Mouse (Mus musculus) embryonic facial prominence, embryonic 13.5 days (tissue): ENCODE results near the gene OR5BS1P. TPM values are rescaled to one million over a fixed set of nuclear protein-coding genes. Genes with fewer than 3 reads are reported as not detected.

Source experiments
- ATAC-seq: fragments of 200-750 bp; cut with Nextera tagmentation; 2 replicates; pipeline ENCODE4 v1.8.0; 2017; ENCODE audit warnings: low read depth; ENCODE audit not compliant: insufficient number of reproducible peaks, insufficient read depth, low FRiP score, low TSS enrichment
- H3K27ac ChIP-seq: fragments of 300-500 bp; sonication (generic); 2 replicates; pipeline ENCODE4 v1.5.1; 2015; ENCODE audit warnings: moderate library complexity, mild to moderate bottlenecking, inconsistent platforms
- H3K27me3 ChIP-seq: fragments of 300-500 bp; sonication (generic); 2 replicates; pipeline ENCODE4 v1.6.1; 2015; ENCODE audit warnings: mild to moderate bottlenecking, inconsistent platforms
- H3K36me3 ChIP-seq: fragments of 300-500 bp; sonication (generic); 2 replicates; pipeline ENCODE4 v1.6.1; 2015; ENCODE audit warnings: mild to moderate bottlenecking, inconsistent platforms
- H3K4me1 ChIP-seq: fragments of 300-500 bp; sonication (generic); 2 replicates; pipeline ENCODE4 v1.6.1; 2015; ENCODE audit warnings: inconsistent platforms
- H3K4me2 ChIP-seq: fragments of 300-500 bp; sonication (generic); 2 replicates; pipeline ENCODE4 v1.6.1; 2015; ENCODE audit warnings: moderate library complexity, mild to moderate bottlenecking, inconsistent platforms
- H3K4me3 ChIP-seq: fragments of 300-500 bp; sonication (generic); 2 replicates; pipeline ENCODE4 v1.5.1; 2015; ENCODE audit warnings: mild to moderate bottlenecking, inconsistent platforms
- H3K9ac ChIP-seq: fragments of 300-500 bp; sonication (generic); 2 replicates; pipeline ENCODE4 v1.6.1; 2015; ENCODE audit warnings: mild to moderate bottlenecking, inconsistent platforms
- H3K9me3 ChIP-seq: fragments of 300-500 bp; sonication (generic); 2 replicates; pipeline ENCODE4 v1.6.1; 2016; ENCODE audit warnings: inconsistent platforms
- WGBS: fragments of 180-500 bp; shearing (Covaris S2); methylation state at CpG from one replicate; pipeline ENCODE4 v1.1.7; 2015; ENCODE audit warnings: mixed read lengths; 5-methylcytosine and 5-hydroxymethylcytosine counted together
- polyA plus RNA-seq: library from polyadenylated mRNA; unstranded; fragments of >200 nt; fragmentation: Nextera tagmentation; extraction: Ambion mirVana; gene quantifications from 2 replicates; pipeline ENCODE4 v1.2.1, GENCODE M21; 2015

Gene OR5BS1P
- polyA plus RNA-seq, 1 experiment from 2014 or later, result not detected

DNA sequence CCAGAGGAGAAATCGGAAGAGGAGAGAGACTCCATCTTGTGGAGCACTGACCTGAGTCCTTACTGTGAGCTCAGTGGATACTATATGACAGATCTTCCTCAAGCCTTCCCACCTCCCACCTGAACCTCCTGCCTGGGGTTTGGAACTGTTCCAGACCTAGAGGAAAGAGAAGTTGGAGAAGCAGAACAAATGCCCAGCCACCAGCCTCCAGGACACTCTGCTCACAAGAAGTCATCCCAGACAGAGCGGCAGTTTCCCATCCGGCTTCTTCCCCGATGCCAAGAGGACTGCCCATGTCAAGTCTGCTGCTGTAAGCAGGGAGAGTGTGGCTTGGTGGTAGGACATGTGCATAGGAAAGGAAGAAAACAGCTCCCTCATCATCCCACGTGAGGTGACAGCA is 6.6 kb downstream of the OR5BS1P start:
- Histone ChIP-seq H3K9ac (no peak overlapping the region), H3K4me2 (no peak overlapping the region), H3K36me3 (no peaks in the 10 kb centered on the region), H3K9me3 (no peaks in the 10 kb centered on the region), H3K27me3 (no peaks in the 10 kb centered on the region), H3K4me1 (no peaks in the 10 kb centered on the region), H3K4me3 (no peak overlapping the region), H3K27ac (no peak overlapping the region)
- ATAC-seq, result no peak
- 84% methylated on average over 5 of the region's 5 CpGs for WGBS

DNA sequence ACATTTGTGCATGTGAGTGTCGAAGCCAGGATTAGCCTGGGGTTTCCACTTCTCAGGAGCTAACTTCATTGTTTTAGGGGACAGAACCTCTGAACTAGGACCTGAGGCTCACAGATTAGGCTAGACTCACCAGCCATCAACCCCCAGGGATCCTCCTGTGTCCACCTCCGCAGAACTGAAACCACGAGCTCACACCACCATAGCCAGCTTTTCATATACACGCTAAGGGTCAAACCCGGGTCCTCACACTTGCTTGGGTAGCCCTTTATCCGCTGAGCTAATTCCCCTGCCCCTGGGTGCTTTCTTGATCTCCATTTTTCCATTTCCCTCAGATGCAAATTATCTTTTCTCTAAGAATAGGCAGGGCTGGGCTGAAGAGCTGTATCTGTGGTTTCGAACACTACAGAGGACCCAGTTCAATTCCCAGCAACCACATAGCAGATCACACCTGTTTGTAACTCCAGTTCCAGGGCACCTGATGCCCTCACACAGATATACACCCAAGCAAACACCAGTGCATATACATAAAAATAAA is 9.9 kb downstream of the OR5BS1P start:
- H3K36me3 ChIP-seq, result no peaks in the 10 kb centered on the region
- H3K9me3 ChIP-seq, result no peaks in the 10 kb centered on the region
- H3K4me1 ChIP-seq, result 0 out of 2 replicates have a peak, but pooled peaks cover 2% of the 10 kb centered on the region
- no peaks in the 10 kb centered on the region for H3K27me3 ChIP-seq
- ATAC-seq, result no peak
- H3K4me2 ChIP-seq, result no peak overlapping the region
- H3K4me3 ChIP-seq, result no peak overlapping the region
- H3K9ac ChIP-seq, result no peak overlapping the region
- H3K27ac ChIP-seq, result no peak overlapping the region
- WGBS, result 76% methylated on average over 7 of the region's 7 CpGs

DNA sequence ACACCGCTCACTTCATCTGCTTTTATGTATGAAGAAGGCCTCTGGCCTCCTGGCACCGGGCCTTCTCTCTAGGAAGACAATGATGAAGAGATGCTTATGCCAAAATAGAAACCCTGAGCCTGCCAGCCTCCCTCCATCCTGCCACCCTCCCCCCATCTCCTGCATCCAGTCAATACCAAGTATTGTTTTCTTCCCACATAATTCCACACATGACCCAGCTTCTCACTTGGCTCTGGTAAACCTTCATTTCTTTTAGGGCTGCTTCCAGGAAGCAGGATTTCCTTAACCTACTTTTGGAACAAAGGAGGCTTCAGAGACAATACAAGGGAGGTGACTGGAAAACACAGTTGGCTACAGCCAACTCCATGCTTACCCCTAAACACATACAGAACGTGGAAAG is 13.0 kb downstream of the OR5BS1P start, which contains the start of gene Lalba:
Lalba (minus strand) TSS at position 21 of the 400 bp plus-strand sequence.
- Histone ChIP-seq H3K4me1 (0 out of 2 replicates have a peak, but pooled peaks cover 2% of the 10 kb centered on the region), H3K27ac (no peak within 1 kb of the TSS), H3K9ac (no peak within 1 kb of the TSS), H3K9me3 (no peaks in the 10 kb centered on the region), H3K4me2 (no peak within 1 kb of the TSS), H3K4me3 (no peak within 1 kb of the TSS), H3K36me3 (no peaks in the 10 kb centered on the region), H3K27me3 (no peaks in the 10 kb centered on the region)
- WGBS, result 60% methylated on average over 3 of the region's 3 CpGs
- ATAC-seq, result no peak

DNA sequence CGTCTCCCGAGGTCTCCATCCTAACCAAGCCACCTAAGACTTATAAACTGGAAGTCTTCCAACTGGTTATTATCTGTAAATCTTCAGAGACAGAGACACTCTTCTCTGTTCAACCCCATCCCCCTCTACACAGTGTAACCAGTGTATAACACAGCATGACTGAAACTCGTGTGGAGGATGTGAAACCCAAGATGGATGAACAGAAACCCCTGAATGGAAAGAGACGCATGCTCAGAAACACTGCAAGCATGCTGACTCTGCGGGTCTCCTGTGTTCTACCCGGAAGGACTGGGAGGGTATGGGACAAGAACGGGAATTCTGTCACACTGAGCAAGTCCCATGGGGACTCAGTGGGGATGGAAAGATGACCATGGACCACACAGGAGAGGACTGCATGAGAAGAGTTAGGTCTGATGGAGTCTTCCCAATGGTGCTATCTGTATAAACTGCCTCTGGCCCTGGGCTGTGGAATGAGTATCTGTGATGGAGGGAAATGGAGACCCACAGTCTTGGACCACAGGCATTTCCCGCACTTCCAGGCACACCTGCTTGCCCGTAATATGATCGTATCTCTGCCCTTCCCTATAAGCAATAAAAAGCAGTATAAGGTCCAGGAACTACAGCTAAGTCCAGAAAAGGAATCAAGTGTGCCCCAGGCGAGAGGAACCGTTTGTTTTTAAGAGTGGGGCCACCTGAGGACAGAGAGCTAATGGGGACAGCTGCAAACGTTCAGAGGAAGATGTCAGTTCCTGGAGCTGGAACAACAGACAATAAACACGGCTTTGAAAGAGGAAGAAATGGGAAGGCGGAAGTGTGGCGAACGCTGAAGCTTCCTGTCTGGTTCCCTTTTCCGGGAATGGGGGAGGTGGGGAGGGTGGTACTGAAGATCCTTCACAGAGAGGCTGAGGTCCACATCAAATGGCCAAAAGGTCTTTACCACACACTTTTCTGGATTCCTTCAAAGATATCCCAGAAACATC is 14.5 kb downstream of the OR5BS1P start:
- H3K36me3 ChIP-seq, result no peaks in the 10 kb centered on the region
- H3K9me3 ChIP-seq, result no peaks in the 10 kb centered on the region
- H3K27ac ChIP-seq, result no peak overlapping the region
- ATAC-seq, result no peak
- 0 out of 2 replicates have a peak, but pooled peaks cover 2% of the 10 kb centered on the region for H3K4me1 ChIP-seq
- no peak overlapping the region for H3K9ac ChIP-seq
- 65% methylated on average over 18 of the region's 18 CpGs for WGBS
- no peak overlapping the region for H3K4me2 ChIP-seq
- H3K4me3 ChIP-seq, result no peak overlapping the region
- H3K27me3 ChIP-seq, result no peaks in the 10 kb centered on the region

DNA sequence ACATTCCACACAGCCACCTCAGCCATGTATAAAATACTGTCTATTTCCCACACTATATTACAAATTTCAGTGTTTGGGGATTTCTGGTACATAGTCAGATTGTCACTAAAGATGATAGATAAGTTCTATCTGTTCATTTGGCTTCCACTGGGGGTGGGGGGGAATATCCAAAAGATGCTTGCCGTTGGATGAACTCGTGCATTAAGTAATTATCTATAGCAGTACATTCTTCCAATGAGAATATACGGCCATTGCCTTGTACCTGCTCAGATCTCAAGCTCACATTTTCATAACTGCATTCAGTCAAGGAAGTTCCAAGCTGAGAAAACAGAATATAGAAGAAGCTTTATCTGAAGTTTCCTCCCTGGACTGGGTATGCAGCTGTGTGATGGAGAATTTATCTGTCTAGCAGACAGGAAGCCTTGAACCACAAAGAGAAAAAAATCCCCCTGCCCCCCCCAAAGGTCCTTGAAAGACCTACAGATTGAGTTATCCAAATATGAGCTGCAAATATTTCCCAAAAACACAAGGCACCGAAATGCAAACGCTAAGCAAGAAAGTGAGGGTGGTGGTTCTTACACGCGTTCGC is 16.8 kb downstream of the OR5BS1P start:
- WGBS, result 92% methylated on average over 8 of the region's 8 CpGs
- H3K9me3 ChIP-seq, result no peaks in the 10 kb centered on the region
- no peaks in the 10 kb centered on the region for H3K27me3 ChIP-seq
- no peaks in the 10 kb centered on the region for H3K36me3 ChIP-seq
- no peak overlapping the region for H3K4me3 ChIP-seq
- H3K4me2 ChIP-seq, result no peak overlapping the region
- 0 out of 2 replicates have a peak, but pooled peaks cover 2% of the 10 kb centered on the region for H3K4me1 ChIP-seq
- no peak overlapping the region for H3K9ac ChIP-seq
- H3K27ac ChIP-seq, result no peak overlapping the region
- no peak for ATAC-seq

DNA sequence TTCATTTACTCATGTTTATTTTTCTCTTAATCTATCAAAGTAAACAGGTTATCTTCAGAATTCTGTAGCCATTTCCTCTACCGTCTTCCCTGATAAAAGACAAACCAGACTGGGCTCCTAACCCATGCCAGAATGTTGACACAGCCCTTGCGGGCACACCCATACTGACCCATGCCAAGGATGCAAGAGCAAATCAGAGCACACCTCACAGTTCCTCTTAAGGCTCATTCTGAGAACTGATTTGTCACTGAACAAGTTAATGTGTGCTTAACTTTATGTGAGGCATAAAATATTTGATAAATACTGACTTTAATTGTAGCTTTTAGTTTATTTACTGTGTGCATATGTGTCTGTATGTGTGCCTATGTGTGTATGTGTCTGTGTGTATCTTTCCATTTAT is 21.6 kb downstream of the OR5BS1P start:
- Histone ChIP-seq H3K4me1 (no peaks in the 10 kb centered on the region), H3K4me3 (no peak overlapping the region), H3K27ac (no peak overlapping the region), H3K9ac (no peak overlapping the region), H3K9me3 (no peaks in the 10 kb centered on the region), H3K36me3 (no peaks in the 10 kb centered on the region), H3K27me3 (no peaks in the 10 kb centered on the region), H3K4me2 (no peak overlapping the region)
- WGBS, result 76% methylated on average over 2 of the region's 2 CpGs
- ATAC-seq, result no peak

DNA sequence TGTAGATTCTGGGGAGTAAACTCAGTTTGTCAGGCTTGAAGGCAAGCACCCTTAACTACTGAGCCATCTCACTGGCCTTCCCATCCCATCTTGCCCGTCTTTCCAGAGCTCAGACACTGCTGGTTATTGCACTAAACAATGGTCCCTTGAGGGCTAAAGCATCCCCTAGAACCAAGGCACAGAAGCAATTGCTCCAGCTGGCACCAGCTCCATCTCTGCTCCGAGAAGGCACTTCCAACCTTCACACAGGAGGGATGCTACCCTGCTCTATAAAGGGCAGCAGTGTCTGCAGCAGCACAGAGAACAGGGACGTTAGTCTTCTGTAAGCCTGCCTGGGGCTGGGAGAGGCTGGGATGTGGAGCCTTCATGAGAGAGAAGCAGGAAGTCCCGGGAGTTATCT is 22.4 kb downstream of the OR5BS1P start, which contains the start of gene Olfr279:
Olfr279 (plus strand) TSS at position 301 of the 400 bp plus-strand sequence.
- H3K4me2 ChIP-seq, result no peak within 1 kb of the TSS
- no peak within 1 kb of the TSS for H3K4me3 ChIP-seq
- no peak within 1 kb of the TSS for H3K9ac ChIP-seq
- no peak for ATAC-seq
- no peaks in the 10 kb centered on the region for H3K4me1 ChIP-seq
- no peaks in the 10 kb centered on the region for H3K27me3 ChIP-seq
- 32% methylated on average over 4 of the region's 4 CpGs for WGBS
- no peaks in the 10 kb centered on the region for H3K9me3 ChIP-seq
- H3K27ac ChIP-seq, result no peak within 1 kb of the TSS
- H3K36me3 ChIP-seq, result no peaks in the 10 kb centered on the region

DNA sequence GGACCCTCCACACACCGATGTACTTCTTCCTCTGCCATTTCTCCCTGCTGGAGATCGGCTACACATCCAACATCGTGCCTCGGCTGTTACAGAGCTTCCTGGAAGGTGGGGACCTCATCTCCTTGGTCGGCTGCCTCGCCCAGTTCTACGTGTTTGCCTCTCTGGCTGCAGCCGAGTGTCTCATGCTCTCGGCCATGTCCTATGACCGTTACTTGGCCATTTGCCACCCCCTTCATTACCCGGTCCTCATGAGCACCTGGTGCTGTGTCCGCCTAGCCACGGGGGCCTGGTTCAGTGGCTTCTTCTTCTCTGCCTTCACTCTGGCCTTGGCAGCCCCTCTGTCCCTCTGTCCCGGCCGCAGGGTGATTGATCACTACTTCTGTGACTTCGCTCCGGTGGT is 27.9 kb downstream of the OR5BS1P start:
- no peak overlapping the region for H3K9ac ChIP-seq
- no peaks in the 10 kb centered on the region for H3K27me3 ChIP-seq
- H3K27ac ChIP-seq, result no peak overlapping the region
- no peaks in the 10 kb centered on the region for H3K9me3 ChIP-seq
- no peak for ATAC-seq
- H3K4me1 ChIP-seq, result no peaks in the 10 kb centered on the region
- 90% methylated on average over 17 of the region's 17 CpGs for WGBS
- H3K36me3 ChIP-seq, result no peaks in the 10 kb centered on the region
- H3K4me3 ChIP-seq, result no peak overlapping the region
- no peak overlapping the region for H3K4me2 ChIP-seq

DNA sequence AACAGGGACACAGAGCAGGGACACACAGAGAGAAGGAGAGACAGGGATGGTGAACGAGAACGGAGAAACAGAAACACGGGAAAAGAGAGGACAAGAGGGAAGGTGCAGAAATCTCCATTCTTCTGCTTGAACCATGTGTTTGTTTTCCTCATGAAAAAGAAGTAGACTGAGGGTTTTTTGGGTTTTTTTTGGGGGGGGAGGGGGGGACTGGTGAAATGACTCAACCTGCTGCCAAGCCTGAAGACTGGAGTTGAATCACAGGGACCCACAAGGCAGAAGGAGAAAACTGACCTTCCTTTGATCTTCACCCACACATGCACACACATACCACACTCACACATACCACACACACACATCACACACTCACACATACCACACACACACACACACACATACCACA is 33.6 kb downstream of the OR5BS1P start:
- ATAC-seq, result no peak

DNA sequence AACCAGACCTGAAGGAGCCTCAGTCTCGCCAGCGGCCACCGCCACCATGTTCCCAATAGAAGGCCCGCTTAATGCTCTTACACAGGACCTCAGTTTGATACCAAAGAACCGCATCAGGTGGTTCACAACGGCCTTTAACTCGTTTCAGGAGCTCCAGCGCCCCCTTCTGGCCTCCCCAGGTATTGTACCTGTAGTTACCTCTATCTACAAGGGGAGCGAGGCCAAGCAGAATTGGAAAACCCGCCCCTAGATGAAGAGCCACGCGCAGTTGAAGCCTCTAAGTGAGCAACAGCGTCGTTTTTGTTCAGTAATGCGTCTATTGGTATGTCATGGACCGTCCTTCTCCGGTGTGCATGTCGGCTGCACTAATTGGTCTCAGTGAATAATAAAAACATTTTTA is 34.8 kb downstream of the OR5BS1P start:
- Histone ChIP-seq H3K4me2 (0 out of 2 replicates have a peak overlapping the region, but pooled peaks have one; percentile 14), H3K4me1 (peaks cover 5% of the 10 kb centered on the region; the same call in 1 of the 2 replicates), H3K9ac (no peak overlapping the region), H3K9me3 (no peaks in the 10 kb centered on the region), H3K27me3 (no peaks in the 10 kb centered on the region), H3K4me3 (no peak overlapping the region), H3K27ac (no peak overlapping the region), H3K36me3 (no peaks in the 10 kb centered on the region)
- no peak for ATAC-seq
- 15% methylated on average over 18 of the region's 18 CpGs for WGBS

More for the DNA sequence above, 33.6 kb downstream of the OR5BS1P start:
- Histone ChIP-seq H3K4me1 (peaks cover 5% of the 10 kb centered on the region; the same call in 1 of the 2 replicates), H3K4me2 (no peak overlapping the region), H3K36me3 (no peaks in the 10 kb centered on the region), H3K27me3 (no peaks in the 10 kb centered on the region), H3K27ac (no peak overlapping the region), H3K4me3 (no peak overlapping the region), H3K9me3 (no peaks in the 10 kb centered on the region), H3K9ac (no peak overlapping the region)
- 79% methylated on average over 3 of the region's 3 CpGs for WGBS

DNA sequence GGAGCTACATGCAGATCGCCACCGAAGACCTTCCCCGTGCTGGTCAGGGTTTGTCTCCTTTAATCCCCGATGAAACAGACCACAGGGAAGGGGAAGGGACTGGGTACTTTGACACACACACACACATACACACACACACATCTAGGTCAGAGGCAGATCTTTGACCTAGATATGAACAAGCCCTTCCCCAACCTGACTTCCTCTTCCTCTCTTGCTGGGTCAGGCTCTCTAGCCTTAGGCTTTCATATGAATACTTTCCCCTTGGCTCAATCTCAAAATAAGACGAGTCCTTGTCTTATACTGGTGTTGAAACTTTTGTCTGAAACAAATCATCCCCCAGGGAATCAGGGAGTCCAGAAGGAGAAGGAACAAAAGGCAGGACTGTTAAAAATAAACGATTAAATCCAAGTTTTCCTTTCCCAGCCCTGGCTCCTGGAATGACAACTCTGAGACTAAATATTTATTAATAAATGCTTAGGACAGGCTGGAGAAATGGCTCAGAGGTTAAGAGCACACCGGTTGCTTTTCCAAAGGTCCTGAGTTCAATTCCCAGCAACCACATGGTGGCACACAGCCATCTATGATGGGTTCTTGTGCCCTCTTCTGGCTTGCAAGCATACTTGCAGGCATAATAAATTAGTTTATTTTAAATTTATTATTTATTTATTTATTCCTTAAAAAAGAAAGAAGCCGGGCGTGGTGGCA is 36.7 kb downstream of the OR5BS1P start:
- H3K27ac ChIP-seq, result no peak overlapping the region
- no peaks in the 10 kb centered on the region for H3K9me3 ChIP-seq
- no peak overlapping the region for H3K4me3 ChIP-seq
- H3K27me3 ChIP-seq, result no peaks in the 10 kb centered on the region
- 82% methylated on average over 9 of the region's 9 CpGs for WGBS
- no peaks in the 10 kb centered on the region for H3K36me3 ChIP-seq
- H3K4me2 ChIP-seq, result no peak overlapping the region
- H3K4me1 ChIP-seq, result peaks cover 9% of the 10 kb centered on the region
- ATAC-seq, result no peak
- no peak overlapping the region for H3K9ac ChIP-seq
